Mouse (Mus musculus) ES-Bruce4 (cell line): Measurements from ENCODE around the gene Hspb2.

Experiments
- CTCF ChIP-seq: IDR thresholded peaks from one replicate; pipeline ENCODE4 v1.8.1; 2011; ENCODE audit warnings: low read depth, low read length
- EP300 ChIP-seq: IDR thresholded peaks from 2 replicates; pipeline ENCODE4 v1.6.1; 2011; ENCODE audit warnings: low read depth, low read length; ENCODE audit not compliant: insufficient read depth

DNA sequence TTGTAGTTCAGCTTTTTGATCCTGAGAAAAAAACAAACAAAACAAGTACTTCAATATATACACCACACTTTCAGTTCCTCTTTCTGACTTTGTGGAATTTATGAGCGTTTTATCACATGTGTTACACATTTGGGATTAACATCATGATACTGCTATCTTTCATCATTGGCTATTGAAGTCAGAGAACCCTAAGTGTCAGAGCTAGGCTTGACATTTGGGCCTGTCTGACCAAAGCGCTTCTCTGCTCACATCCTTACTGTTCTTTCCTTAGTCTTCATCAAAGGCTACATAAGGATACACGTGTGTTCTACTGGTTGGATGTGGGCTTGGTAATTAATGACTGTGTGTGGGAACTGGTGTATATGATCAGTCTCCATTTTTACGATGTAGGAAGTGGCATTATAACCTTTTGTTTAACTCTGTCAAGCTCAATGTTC is 21.9 kb upstream of the Hspb2 start:
- TF ChIP-seq CTCF, result no peak
- TF ChIP-seq EP300, result no peak
